Mouse (Mus musculus) forebrain, postnatal 0 days (tissue): Measurements from ENCODE around the gene Arid2. TPM values are rescaled to one million over a fixed set of nuclear protein-coding genes. Genes with fewer than 3 reads are reported as not detected.

Experiments used
- ATAC-seq: fragments of 200-750 bp; cut with Nextera tagmentation; 2 replicates; pipeline ENCODE4 v1.8.0; 2017; ENCODE audit warnings: mild to moderate bottlenecking, moderate library complexity
- DNase-seq: peaks from one replicate; pipeline ENCODE4 v3.0.0-alpha.2; 2015
- H3K27ac ChIP-seq: fragments of 300-500 bp; sonication (generic); 2 replicates; pipeline ENCODE4 v1.5.1; 2014; ENCODE audit warnings: low read depth, mild to moderate bottlenecking, antibody characterized with exemption, low read length, moderate library complexity, mixed read lengths
- H3K27me3 ChIP-seq: fragments of 300-500 bp; sonication (generic); 2 replicates; pipeline ENCODE4 v1.6.1; 2014; ENCODE audit warnings: mild to moderate bottlenecking, low read length, mixed read lengths; ENCODE audit not compliant: insufficient read depth
- H3K36me3 ChIP-seq: fragments of 300-500 bp; sonication (generic); 2 replicates; pipeline ENCODE4 v1.6.1; 2014; ENCODE audit warnings: mild to moderate bottlenecking, moderate library complexity; ENCODE audit not compliant: insufficient read depth
- H3K4me1 ChIP-seq: fragments of 300-500 bp; sonication (generic); 2 replicates; pipeline ENCODE4 v1.6.1; 2014; ENCODE audit warnings: antibody characterized with exemption; ENCODE audit not compliant: insufficient read depth
- H3K4me2 ChIP-seq: fragments of 300-500 bp; sonication (generic); 2 replicates; pipeline ENCODE4 v1.6.1; 2014; ENCODE audit warnings: low read depth, mild to moderate bottlenecking, moderate library complexity
- H3K4me3 ChIP-seq: fragments of 300-500 bp; sonication (generic); 2 replicates; pipeline ENCODE4 v1.5.1; 2014; ENCODE audit warnings: low read depth, low read length, mixed read lengths
- H3K9ac ChIP-seq: fragments of 300-500 bp; sonication (generic); 2 replicates; pipeline ENCODE4 v1.6.1; 2014; ENCODE audit warnings: mild to moderate bottlenecking
- H3K9me3 ChIP-seq: fragments of 300-500 bp; sonication (generic); 2 replicates; pipeline ENCODE4 v1.6.1; 2016; ENCODE audit warnings: low read length
- CTCF ChIP-seq: sonication (generic); IDR thresholded peaks from 2 replicates; pipeline ENCODE4 v1.5.1; 2016; ENCODE audit warnings: antibody characterized with exemption, control low read depth, low read depth
- WGBS: fragments of 180-500 bp; shearing (Covaris S2); extraction: QIAGEN DNeasy Blood & Tissue Kit; methylation state at CpG from one replicate; pipeline ENCODE4 v1.1.7; 2014; 5-methylcytosine and 5-hydroxymethylcytosine counted together
- polyA plus RNA-seq: library from polyadenylated mRNA; unstranded; fragments of >200 nt; fragmentation: Nextera tagmentation; extraction: Ambion mirVana; gene quantifications from 2 replicates; pipeline ENCODE4 v1.2.1, GENCODE M21; 2015
- total RNA-seq: library from RNA; depleted of rRNA; stranded (reverse); fragments of >200 nt; gene quantifications from 2 replicates; pipeline ENCODE4 v1.2.3, GENCODE M21; 2014

Gene Arid2
- total and polyA plus RNA-seq, 2 experiments from 2014 or later, result 10.7 to 49.9 TPM

DNA sequence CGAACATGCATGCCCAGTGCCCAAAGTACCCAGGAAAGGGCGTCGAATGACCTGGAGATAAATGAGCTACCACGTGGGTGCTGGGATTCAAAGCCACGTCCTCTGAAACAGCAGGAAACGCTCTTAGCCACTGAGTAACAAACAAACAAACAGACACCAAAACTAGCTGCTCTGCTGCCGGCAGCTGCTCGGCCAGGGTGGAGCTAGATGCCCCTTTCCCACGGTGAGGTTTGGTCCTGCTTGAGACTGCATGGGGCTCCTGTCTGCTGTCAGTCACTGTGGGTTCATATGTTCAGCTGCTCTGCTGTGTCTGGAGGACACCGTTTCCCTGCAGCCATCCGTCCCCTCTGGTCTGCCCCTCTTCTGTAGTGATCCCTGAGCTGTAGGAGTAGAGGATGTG, 94.9 kb downstream of the Arid2 start:
- TF ChIP-seq CTCF, result no peak
- Histone ChIP-seq H3K4me1 (no peaks in the 10 kb centered on the region), H3K9me3 (no peaks in the 10 kb centered on the region), H3K4me2 (no peak overlapping the region), H3K9ac (no peak overlapping the region), H3K4me3 (no peak overlapping the region), H3K27ac (no peak overlapping the region), H3K36me3 (peaks cover 27% of the 10 kb centered on the region), H3K27me3 (no peaks in the 10 kb centered on the region)
- ATAC-seq (no peak), DNase-seq (no peak)
- 90% methylated on average over 11 of the region's 11 CpGs for WGBS

DNA sequence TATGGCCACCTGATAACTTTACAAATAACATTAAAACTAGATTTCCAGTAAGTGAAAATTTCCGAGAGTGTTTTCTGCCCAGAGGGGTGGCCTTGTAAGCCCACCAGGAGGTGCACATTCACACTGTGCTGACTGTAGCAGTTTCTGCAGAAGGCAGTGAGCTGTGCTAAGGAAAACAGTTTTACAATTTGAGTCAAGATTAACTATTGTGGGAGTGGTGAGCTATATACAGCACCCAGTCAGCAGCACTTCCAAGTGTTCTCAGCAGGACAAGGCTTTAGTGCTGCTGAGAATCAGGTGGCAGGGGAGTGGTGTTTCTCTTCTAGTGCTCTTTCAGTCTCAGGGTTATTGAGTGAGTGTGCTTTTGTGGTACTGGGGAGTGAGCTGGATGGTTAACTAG, 101.2 kb downstream of the Arid2 start:
- Histone ChIP-seq H3K4me2 (no peak overlapping the region), H3K4me3 (no peak overlapping the region), H3K36me3 (peaks cover 37% of the 10 kb centered on the region), H3K4me1 (no peaks in the 10 kb centered on the region), H3K9me3 (no peaks in the 10 kb centered on the region), H3K27ac (no peak overlapping the region), H3K9ac (no peak overlapping the region), H3K27me3 (no peaks in the 10 kb centered on the region)
- DNase-seq, result no peak
- WGBS, result 67% methylated on average over 1 of the region's 1 CpGs
- peak; percentile 63 for ATAC-seq
- TF ChIP-seq CTCF, result no peak

DNA sequence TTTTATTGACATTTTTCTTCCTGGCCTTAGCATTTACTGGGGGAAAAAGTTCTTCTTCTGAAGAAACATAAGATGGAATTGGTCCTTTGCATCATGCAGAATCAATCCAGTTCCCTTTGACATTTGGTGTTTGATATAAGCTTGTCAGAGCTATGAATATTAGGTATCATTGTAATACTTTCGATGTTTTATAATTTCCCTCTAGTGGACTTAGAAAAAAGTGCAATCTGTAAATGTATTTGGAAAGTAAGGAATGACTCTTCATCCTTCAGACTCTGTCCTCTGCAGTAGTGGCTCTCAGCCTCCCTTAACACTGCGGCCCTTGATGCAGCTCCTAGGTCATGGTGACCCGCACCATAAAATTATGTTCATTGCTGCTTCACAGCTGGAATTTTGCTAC, 105.6 kb downstream of the Arid2 start:
- no peak overlapping the region for H3K27ac ChIP-seq
- no peak overlapping the region for H3K4me2 ChIP-seq
- DNase-seq (no peak), ATAC-seq (no peak)
- H3K4me3 ChIP-seq, result no peak overlapping the region
- no peaks in the 10 kb centered on the region for H3K27me3 ChIP-seq
- H3K9ac ChIP-seq, result no peak overlapping the region
- H3K9me3 ChIP-seq, result no peaks in the 10 kb centered on the region
- H3K36me3 ChIP-seq, result peaks cover 44% of the 10 kb centered on the region
- 92% methylated on average over 3 of the region's 3 CpGs for WGBS
- peak; percentile 27; the same call in 1 of the 2 replicates for TF ChIP-seq CTCF
- no peaks in the 10 kb centered on the region for H3K4me1 ChIP-seq

DNA sequence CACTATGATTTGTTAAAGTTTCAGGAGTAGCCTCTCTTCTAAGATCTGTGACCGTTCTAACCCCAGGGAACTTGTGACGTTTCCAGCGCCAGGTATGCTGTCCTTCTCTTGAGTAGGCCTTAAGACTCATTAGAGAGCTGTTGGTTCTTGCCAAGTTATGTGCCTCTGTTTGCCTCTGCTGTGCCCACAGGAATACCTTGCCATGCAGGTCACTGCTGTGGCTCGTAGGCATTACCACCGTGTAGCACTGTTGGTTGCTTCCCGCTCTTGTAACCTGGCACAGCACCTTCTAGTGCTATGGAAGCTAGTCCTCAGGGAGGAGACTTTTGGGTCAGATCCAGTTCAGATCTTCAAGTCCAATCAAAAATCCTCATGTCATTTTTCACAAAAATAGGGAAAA, 107.8 kb downstream of the Arid2 start:
- Histone ChIP-seq H3K27ac (no peak overlapping the region), H3K4me3 (no peak overlapping the region), H3K36me3 (peaks cover 41% of the 10 kb centered on the region), H3K4me2 (no peak overlapping the region), H3K9me3 (no peaks in the 10 kb centered on the region), H3K27me3 (no peaks in the 10 kb centered on the region), H3K9ac (no peak overlapping the region), H3K4me1 (no peaks in the 10 kb centered on the region)
- DNase-seq (no peak), ATAC-seq (no peak)
- no peak for TF ChIP-seq CTCF
- 95% methylated on average over 6 of the region's 6 CpGs for WGBS

GRCm38 (mm10) chr15:96396641-96397344, 109.5 kb downstream of the Arid2 start:
- TF ChIP-seq CTCF, result peak; percentile 17; the same call in 1 of the 2 replicates

DNA sequence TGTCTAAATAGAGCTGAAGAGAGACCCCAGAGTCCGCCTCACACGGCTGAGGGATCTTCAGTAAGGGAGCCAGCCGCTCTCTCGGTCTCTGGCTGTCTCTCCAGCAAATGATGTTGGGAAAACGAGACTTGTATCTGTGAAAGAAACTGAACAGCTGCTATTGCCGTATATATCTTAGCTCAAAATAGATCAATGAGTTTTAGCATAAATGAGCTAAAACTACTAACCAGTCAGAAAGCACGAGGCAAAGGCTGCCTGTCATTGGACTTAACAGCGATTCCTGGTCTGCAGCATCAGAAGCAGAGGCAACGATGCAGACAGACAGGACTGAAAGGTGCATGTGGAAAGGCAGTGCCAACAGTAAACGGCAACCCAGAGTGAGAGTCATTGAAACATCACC, 111.0 kb downstream of the Arid2 start:
- Histone ChIP-seq H3K4me3 (no peak overlapping the region), H3K27ac (no peak overlapping the region), H3K4me1 (no peaks in the 10 kb centered on the region), H3K27me3 (no peaks in the 10 kb centered on the region), H3K9ac (no peak overlapping the region), H3K36me3 (peaks cover 31% of the 10 kb centered on the region), H3K9me3 (no peaks in the 10 kb centered on the region), H3K4me2 (no peak overlapping the region)
- TF ChIP-seq CTCF, result no peak
- ATAC-seq (peak; percentile 45), DNase-seq (peak; percentile 29)
- 72% methylated on average over 10 of the region's 10 CpGs for WGBS

More at GRCm38 (mm10) chr15:96396641-96397344, 109.5 kb downstream of the Arid2 start:
- Histone ChIP-seq H3K27me3 (no peaks in the 10 kb centered on the region), H3K4me3 (no peak overlapping the region), H3K4me2 (no peak overlapping the region), H3K36me3 (peaks cover 31% of the 10 kb centered on the region), H3K9me3 (no peaks in the 10 kb centered on the region), H3K4me1 (no peaks in the 10 kb centered on the region), H3K27ac (no peak overlapping the region), H3K9ac (no peak overlapping the region)
- DNase-seq, result no peak
- no peak for ATAC-seq
- WGBS, result 80% methylated on average over 8 of the region's 8 CpGs

DNA sequence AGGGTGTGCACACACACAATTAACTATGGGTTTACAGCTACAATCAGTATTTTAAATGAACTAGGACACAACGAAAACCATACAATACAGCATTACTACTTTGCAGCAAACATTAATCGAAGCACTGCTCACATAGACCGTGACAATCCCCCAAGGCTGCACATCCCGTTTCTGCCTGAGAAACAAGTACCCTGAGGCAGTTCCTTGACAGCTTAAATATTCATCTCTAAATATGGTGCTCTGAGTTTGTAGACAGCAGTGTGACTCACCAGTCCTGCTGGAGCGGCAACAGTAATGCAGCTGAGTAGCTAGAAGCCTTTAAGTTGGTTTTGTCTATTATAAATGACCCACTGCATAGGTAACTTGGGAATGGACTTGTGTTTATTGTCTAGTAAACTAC, 118.2 kb downstream of the Arid2 start:
- Histone ChIP-seq H3K27ac (no peak overlapping the region), H3K9me3 (no peaks in the 10 kb centered on the region), H3K4me2 (no peak overlapping the region), H3K4me1 (no peaks in the 10 kb centered on the region), H3K4me3 (no peak overlapping the region), H3K9ac (no peak overlapping the region), H3K27me3 (no peaks in the 10 kb centered on the region), H3K36me3 (peaks cover 12% of the 10 kb centered on the region; the same call in 1 of the 2 replicates)
- 81% methylated on average over 5 of the region's 5 CpGs for WGBS
- DNase-seq (peak; percentile 8), ATAC-seq (no peak)
- TF ChIP-seq CTCF, result no peak
